Mouse (Mus musculus) liver, adult 2 months (tissue): ENCODE data around the gene Adamts1.

Experiments used
- CTCF ChIP-seq: fragments of 200-500 bp; IDR thresholded peaks from 2 replicates; pipeline ENCODE4 v1.5.1; 2011; ENCODE audit warnings: low read depth, low read length, control low read depth
- POLR2A ChIP-seq: fragments of 200-500 bp; IDR thresholded peaks from 2 replicates; pipeline ENCODE4 v1.6.1; 2011; ENCODE audit warnings: low read length, control low read depth; ENCODE audit not compliant: insufficient read depth; ENCODE audit errors: extremely low read depth

DNA sequence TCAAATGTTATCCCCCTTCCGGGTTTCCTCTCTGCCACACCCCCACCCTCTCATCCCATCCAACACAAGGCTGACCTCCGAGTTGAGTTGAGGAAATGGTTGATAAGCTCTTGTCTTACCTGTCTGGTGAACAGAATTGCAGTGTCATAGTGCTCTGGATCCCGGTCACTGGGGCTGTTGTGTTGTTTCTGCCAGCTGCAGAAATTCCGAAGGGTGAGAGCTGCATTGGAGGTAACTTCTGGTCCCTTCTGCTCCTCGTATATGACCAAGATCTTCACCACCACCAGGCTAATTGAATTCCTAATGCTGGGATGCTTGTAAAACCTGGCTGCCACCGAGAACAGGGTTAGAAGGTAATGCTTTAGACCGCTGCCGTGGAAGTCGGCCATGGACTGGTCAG, 2.9 kb downstream of the Adamts1 start:
- TF ChIP-seq POLR2A (no peak), CTCF (no peak)
